Mouse (Mus musculus) telencephalon, adult 2 months (tissue): ENCODE results near the gene Ubxn2a.

Source experiments
- DNase-seq: peaks from one replicate; pipeline ENCODE4 v3.0.0-alpha.2; 2011; ENCODE audit warnings: low read depth, low spot score

Ubxn2a gene

GRCm38 (mm10) chr12:4879048-4879447 lies 28.5 kb downstream of the Ubxn2a start:
- DNase-seq, result no peak

- DNase-seq, result no peak
Measured at GRCm38 (mm10) chr12:4878296-4878783, 29.2 kb downstream of the Ubxn2a start.

GRCm38 (mm10) chr12:4875623-4876022 lies 31.9 kb downstream of the Ubxn2a start:
- no peak for DNase-seq

GRCm38 (mm10) chr12:4874161-4874927 lies 33.2 kb downstream of the Ubxn2a start, which contains the start of gene Mfsd2b:
Mfsd2b (minus strand) TSS chr12:4874359.
- no peak for DNase-seq

GRCm38 (mm10) chr12:4873531-4873930 lies 34.0 kb downstream of the Ubxn2a start:
- no peak for DNase-seq

- DNase-seq, result no peak
Measured at GRCm38 (mm10) chr12:4872983-4873477, 34.5 kb downstream of the Ubxn2a start.

GRCm38 (mm10) chr12:4872273-4872672 lies 35.2 kb downstream of the Ubxn2a start:
- DNase-seq, result no peak

- DNase-seq, result no peak
Measured at GRCm38 (mm10) chr12:4871260-4871659, 36.2 kb downstream of the Ubxn2a start.

GRCm38 (mm10) chr12:4868924-4869323 lies 38.6 kb downstream of the Ubxn2a start:
- DNase-seq, result no peak

GRCm38 (mm10) chr12:4864338-4864690 lies 43.2 kb downstream of the Ubxn2a start:
- DNase-seq, result peak; percentile 18

GRCm38 (mm10) chr12:4863654-4864337 lies 43.7 kb downstream of the Ubxn2a start:
- no peak for DNase-seq

GRCm38 (mm10) chr12:4862672-4863071 lies 44.8 kb downstream of the Ubxn2a start:
- no peak for DNase-seq

GRCm38 (mm10) chr12:4859241-4859914 lies 48.1 kb downstream of the Ubxn2a start:
- DNase-seq, result no peak

GRCm38 (mm10) chr12:4856834-4857233 lies 50.7 kb downstream of the Ubxn2a start:
- DNase-seq, result no peak

GRCm38 (mm10) chr12:4856160-4856559 lies 51.3 kb downstream of the Ubxn2a start:
- no peak for DNase-seq

GRCm38 (mm10) chr12:4843741-4844140 lies 63.8 kb downstream of the Ubxn2a start:
- DNase-seq, result peak; percentile 13

GRCm38 (mm10) chr12:4842890-4843597 lies 64.5 kb downstream of the Ubxn2a start, which contains the start of gene Wdcp:
Wdcp (plus strand) TSS chr12:4843303.
- DNase-seq, result peak; percentile 94

GRCm38 (mm10) chr12:4842456-4842855 lies 65.0 kb downstream of the Ubxn2a start:
- DNase-seq, result no peak

- no peak for DNase-seq
Measured at GRCm38 (mm10) chr12:4841392-4841887, 66.1 kb downstream of the Ubxn2a start, which contains the start of gene Fkbp1b. Fkbp1b (minus strand) TSS chr12:4841591.

- no peak for DNase-seq
Measured at GRCm38 (mm10) chr12:4840741-4841140, 66.8 kb downstream of the Ubxn2a start.

- DNase-seq, result no peak
Measured at GRCm38 (mm10) chr12:4840010-4840409, 67.5 kb downstream of the Ubxn2a start.
